Mouse (Mus musculus): ENCODE measurements around the gene Tex11. TPM values are rescaled to one million over a fixed set of nuclear protein-coding genes. Genes with fewer than 3 reads are reported as not detected.
"Not testable (repeated sequence)": the region's sequence is repeated elsewhere in the genome, so short reads cannot be mapped to it uniquely, and the experiment has no call there.

Tex11 gene
- total RNA-seq (2014; rRNA removed): 0.09 TPM in 1 of 2 replicates, not detected in the other
- polyA plus RNA-seq (2012; rRNA removed): not detected in 2 replicates

GRCm38 (mm10) chrX:101059541-101059940 is at the start of gene Tex11:
Tex11 (minus strand) TSS chrX:101059667.
- Histone ChIP-seq H3K4me1 (ENCODE audit: control insufficient read depth, insufficient read depth, low read length) (no peaks in the 10 kb centered on the region), H3K9ac (ENCODE audit: low read depth, low read length) (no peak within 1 kb of the TSS), H3K4me3 (ENCODE audit: insufficient read depth, low read depth, low read length) (no peak within 1 kb of the TSS), H3K36me3 (ENCODE audit: control insufficient read depth, insufficient read depth, low read length) (no peaks in the 10 kb centered on the region), H3K27ac (replicated peaks; ENCODE audit: insufficient read depth, low read depth, low read length) (no peak within 1 kb of the TSS), H3K79me2 (ENCODE audit: control insufficient read depth, insufficient read depth, low read length) (no peaks in the 10 kb centered on the region), H3K27me3 (ENCODE audit: control insufficient read depth, insufficient read depth, low read length) (no peaks in the 10 kb centered on the region)
- no peak for DNase-seq (ENCODE audit: extremely low read depth, low read depth, low spot score)
- WGBS: 90% methylated on average over 31 of the region's 31 CpGs
- TF ChIP-seq POLR2A (IDR thresholded peaks at IDR 0.05; ENCODE audit: extremely low read depth, insufficient read depth, low read length): no peak

- Histone ChIP-seq H3K27ac (replicated peaks; ENCODE audit: insufficient read depth, low read depth, low read length) (no peak within 1 kb of the TSS), H3K79me2 (ENCODE audit: control insufficient read depth, insufficient read depth, low read length) (no peaks in the 10 kb centered on the region), H3K36me3 (ENCODE audit: control insufficient read depth, insufficient read depth, low read length) (no peaks in the 10 kb centered on the region), H3K4me3 (ENCODE audit: insufficient read depth, low read depth, low read length) (no peak within 1 kb of the TSS), H3K9ac (ENCODE audit: low read depth, low read length) (no peak within 1 kb of the TSS), H3K27me3 (ENCODE audit: control insufficient read depth, insufficient read depth, low read length) (no peaks in the 10 kb centered on the region), H3K4me1 (ENCODE audit: control insufficient read depth, insufficient read depth, low read length) (no peaks in the 10 kb centered on the region)
- TF ChIP-seq POLR2A (IDR thresholded peaks at IDR 0.05; ENCODE audit: extremely low read depth, insufficient read depth, low read length): no peak
- TF ChIP-seq CTCF (IDR thresholded peaks at IDR 0.05; ENCODE audit: low read depth, low read length): no peak
- 31% methylated on average over 11 of the region's 11 CpGs for WGBS
- DNase-seq (ENCODE audit: extremely low read depth, low read depth, low spot score): no peak
Measured at GRCm38 (mm10) chrX:101085920-101086319, 26.5 kb upstream of the Tex11 start, which contains the start of gene Slc7a3. Slc7a3 (minus strand) TSS chrX:101086020.

GRCm38 (mm10) chrX:101085211-101085610 is 25.7 kb upstream of the Tex11 start:
- H3K79me2 ChIP-seq (ENCODE audit: control insufficient read depth, insufficient read depth, low read length); H3K4me1 ChIP-seq (ENCODE audit: control insufficient read depth, insufficient read depth, low read length); H3K36me3 ChIP-seq (ENCODE audit: control insufficient read depth, insufficient read depth, low read length); H3K27me3 ChIP-seq (ENCODE audit: control insufficient read depth, insufficient read depth, low read length); H3K27ac ChIP-seq (replicated peaks; ENCODE audit: insufficient read depth, low read depth, low read length); H3K4me3 ChIP-seq (ENCODE audit: insufficient read depth, low read depth, low read length); H3K9ac ChIP-seq (ENCODE audit: low read depth, low read length); DNase-seq (ENCODE audit: extremely low read depth, low read depth, low spot score): not testable (repeated sequence)
- 5% methylated on average over 9 of the region's 9 CpGs for WGBS

GRCm38 (mm10) chrX:101084192-101084591 is 24.7 kb upstream of the Tex11 start:
- H3K79me2 ChIP-seq (ENCODE audit: control insufficient read depth, insufficient read depth, low read length): no peaks in the 10 kb centered on the region
- 88% methylated on average over 2 of the region's 2 CpGs for WGBS
- TF ChIP-seq CTCF (IDR thresholded peaks at IDR 0.05; ENCODE audit: low read depth, low read length) (no peak), POLR2A (IDR thresholded peaks at IDR 0.05; ENCODE audit: extremely low read depth, insufficient read depth, low read length) (no peak)
- no peaks in the 10 kb centered on the region for H3K27me3 ChIP-seq (ENCODE audit: control insufficient read depth, insufficient read depth, low read length)
- H3K4me3 ChIP-seq (ENCODE audit: insufficient read depth, low read depth, low read length): no peak overlapping the region
- no peak overlapping the region for H3K27ac ChIP-seq (replicated peaks; ENCODE audit: insufficient read depth, low read depth, low read length)
- no peaks in the 10 kb centered on the region for H3K36me3 ChIP-seq (ENCODE audit: control insufficient read depth, insufficient read depth, low read length)
- no peaks in the 10 kb centered on the region for H3K4me1 ChIP-seq (ENCODE audit: control insufficient read depth, insufficient read depth, low read length)
- DNase-seq (ENCODE audit: extremely low read depth, low read depth, low spot score): no peak
- no peak overlapping the region for H3K9ac ChIP-seq (ENCODE audit: low read depth, low read length)

GRCm38 (mm10) chrX:101065245-101065644 is 5.8 kb upstream of the Tex11 start:
- Histone ChIP-seq H3K9ac (ENCODE audit: low read depth, low read length) (no peak overlapping the region), H3K27ac (replicated peaks; ENCODE audit: insufficient read depth, low read depth, low read length) (no peak overlapping the region), H3K36me3 (ENCODE audit: control insufficient read depth, insufficient read depth, low read length) (no peaks in the 10 kb centered on the region), H3K79me2 (ENCODE audit: control insufficient read depth, insufficient read depth, low read length) (no peaks in the 10 kb centered on the region), H3K4me3 (ENCODE audit: insufficient read depth, low read depth, low read length) (no peak overlapping the region), H3K27me3 (ENCODE audit: control insufficient read depth, insufficient read depth, low read length) (no peaks in the 10 kb centered on the region), H3K4me1 (ENCODE audit: control insufficient read depth, insufficient read depth, low read length) (no peaks in the 10 kb centered on the region)
- TF ChIP-seq POLR2A (IDR thresholded peaks at IDR 0.05; ENCODE audit: extremely low read depth, insufficient read depth, low read length) (no peak), CTCF (IDR thresholded peaks at IDR 0.05; ENCODE audit: low read depth, low read length) (no peak)
- 77% methylated on average over 1 of the region's 1 CpGs for WGBS
- DNase-seq (ENCODE audit: extremely low read depth, low read depth, low spot score): no peak

GRCm38 (mm10) chrX:101063503-101063902 is 4.0 kb upstream of the Tex11 start:
- no peak for DNase-seq (ENCODE audit: extremely low read depth, low read depth, low spot score)
- H3K9ac ChIP-seq (ENCODE audit: low read depth, low read length): no peak overlapping the region
- 71% methylated on average over 2 of the region's 2 CpGs for WGBS
- H3K79me2 ChIP-seq (ENCODE audit: control insufficient read depth, insufficient read depth, low read length): no peaks in the 10 kb centered on the region
- no peaks in the 10 kb centered on the region for H3K27me3 ChIP-seq (ENCODE audit: control insufficient read depth, insufficient read depth, low read length)
- no peak overlapping the region for H3K27ac ChIP-seq (replicated peaks; ENCODE audit: insufficient read depth, low read depth, low read length)
- no peaks in the 10 kb centered on the region for H3K4me1 ChIP-seq (ENCODE audit: control insufficient read depth, insufficient read depth, low read length)
- no peak overlapping the region for H3K4me3 ChIP-seq (ENCODE audit: insufficient read depth, low read depth, low read length)
- no peak for TF ChIP-seq CTCF (IDR thresholded peaks at IDR 0.05; ENCODE audit: low read depth, low read length)
- TF ChIP-seq POLR2A (IDR thresholded peaks at IDR 0.05; ENCODE audit: extremely low read depth, insufficient read depth, low read length): no peak
- H3K36me3 ChIP-seq (ENCODE audit: control insufficient read depth, insufficient read depth, low read length): no peaks in the 10 kb centered on the region

All from liver, adult 2 months (tissue).